Mouse (Mus musculus): ENCODE measurements at regions not wholly inside any gene's neighbourhood (a gene's known extent, or its start where the extent isn't known, plus 50 kb on each side); places are given as distances from the start of the nearest gene placed in this dataset.

GRCm38 (mm10) chr10:43777612-43778600, 123.6 kb downstream of the Qrsl1 start:
- 86% methylated on average over 28 of the region's 28 CpGs for WGBS

GRCm38 (mm10) chr10:43780571-43780970, 121.0 kb downstream of the Qrsl1 start:
- ATAC-seq (ENCODE audit: insufficient number of reproducible peaks, insufficient read depth, low FRiP score, low TSS enrichment): no peak

More at GRCm38 (mm10) chr10:43777612-43778600, 123.6 kb downstream of the Qrsl1 start:
- Histone ChIP-seq H3K27ac (no peak overlapping the region), H3K9me3 (peaks cover 5% of the 10 kb centered on the region; the same call in 1 of the 2 replicates), H3K36me3 (no peaks in the 10 kb centered on the region), H3K27me3 (no peaks in the 10 kb centered on the region), H3K4me1 (no peaks in the 10 kb centered on the region), H3K4me3 (no peak overlapping the region), H3K9ac (no peak overlapping the region), H3K4me2 (replicated peaks) (no peak overlapping the region)
- ATAC-seq (ENCODE audit: insufficient number of reproducible peaks, insufficient read depth, low FRiP score, low TSS enrichment): no peak

GRCm38 (mm10) chr10:43783304-43783703, 118.2 kb downstream of the Qrsl1 start:
- no peak overlapping the region for H3K4me3 ChIP-seq
- H3K27me3 ChIP-seq: no peaks in the 10 kb centered on the region
- ATAC-seq (ENCODE audit: insufficient number of reproducible peaks, insufficient read depth, low FRiP score, low TSS enrichment): no peak
- WGBS: 87% methylated on average over 3 of the region's 3 CpGs
- H3K9me3 ChIP-seq: peaks cover 9% of the 10 kb centered on the region; the same call in 1 of the 2 replicates
- H3K27ac ChIP-seq: no peak overlapping the region
- H3K36me3 ChIP-seq: no peaks in the 10 kb centered on the region
- H3K9ac ChIP-seq: no peak overlapping the region
- H3K4me1 ChIP-seq: no peaks in the 10 kb centered on the region
- no peak overlapping the region for H3K4me2 ChIP-seq (replicated peaks)

More at GRCm38 (mm10) chr10:43780571-43780970, 121.0 kb downstream of the Qrsl1 start:
- H3K9me3 ChIP-seq: peaks cover 9% of the 10 kb centered on the region; the same call in 1 of the 2 replicates
- no peaks in the 10 kb centered on the region for H3K27me3 ChIP-seq
- H3K36me3 ChIP-seq: no peaks in the 10 kb centered on the region
- H3K4me3 ChIP-seq: no peak overlapping the region
- H3K4me2 ChIP-seq (replicated peaks): no peak overlapping the region
- no peak overlapping the region for H3K9ac ChIP-seq
- 90% methylated on average over 4 of the region's 4 CpGs for WGBS
- H3K27ac ChIP-seq: no peak overlapping the region
- no peaks in the 10 kb centered on the region for H3K4me1 ChIP-seq

- 92% methylated on average over 4 of the region's 4 CpGs for WGBS
- H3K27ac ChIP-seq: no peak overlapping the region
- ATAC-seq (ENCODE audit: insufficient number of reproducible peaks, insufficient read depth, low FRiP score, low TSS enrichment): no peak
These were observed 110.8 kb downstream of the Qrsl1 start for GRCm38 (mm10) chr10:43790780-43791179.

GRCm38 (mm10) chr10:43791525-43792021, 110.0 kb downstream of the Qrsl1 start:
- Histone ChIP-seq H3K27me3 (no peaks in the 10 kb centered on the region), H3K27ac (no peak overlapping the region), H3K4me3 (no peak overlapping the region), H3K9me3 (no peaks in the 10 kb centered on the region), H3K4me2 (replicated peaks) (no peak overlapping the region), H3K9ac (no peak overlapping the region), H3K36me3 (no peaks in the 10 kb centered on the region), H3K4me1 (no peaks in the 10 kb centered on the region)
- 85% methylated on average over 4 of the region's 4 CpGs for WGBS
- no peak for ATAC-seq (ENCODE audit: insufficient number of reproducible peaks, insufficient read depth, low FRiP score, low TSS enrichment)

More at GRCm38 (mm10) chr10:43790780-43791179, 110.8 kb downstream of the Qrsl1 start:
- H3K4me2 ChIP-seq (replicated peaks): no peak overlapping the region
- no peak overlapping the region for H3K4me3 ChIP-seq
- H3K9ac ChIP-seq: no peak overlapping the region
- no peaks in the 10 kb centered on the region for H3K36me3 ChIP-seq
- no peaks in the 10 kb centered on the region for H3K9me3 ChIP-seq
- H3K27me3 ChIP-seq: no peaks in the 10 kb centered on the region
- no peaks in the 10 kb centered on the region for H3K4me1 ChIP-seq

GRCm38 (mm10) chr10:43792618-43793017, 108.9 kb downstream of the Qrsl1 start:
- H3K36me3 ChIP-seq: no peaks in the 10 kb centered on the region
- H3K27ac ChIP-seq: no peak overlapping the region
- no peaks in the 10 kb centered on the region for H3K27me3 ChIP-seq
- 85% methylated on average over 3 of the region's 3 CpGs for whole genome bisulfite sequencing
- no peak for ATAC-seq (ENCODE audit: insufficient number of reproducible peaks, insufficient read depth, low FRiP score, low TSS enrichment)
- no peak overlapping the region for H3K4me3 ChIP-seq
- no peak overlapping the region for H3K4me2 ChIP-seq (replicated peaks)
- no peaks in the 10 kb centered on the region for H3K4me1 ChIP-seq
- H3K9ac ChIP-seq: no peak overlapping the region
- H3K9me3 ChIP-seq: no peaks in the 10 kb centered on the region

- H3K4me3 ChIP-seq: no peak overlapping the region
- H3K27me3 ChIP-seq: no peaks in the 10 kb centered on the region
- no peak overlapping the region for H3K4me2 ChIP-seq (replicated peaks)
- ATAC-seq (ENCODE audit: insufficient number of reproducible peaks, insufficient read depth, low FRiP score, low TSS enrichment): no peak
- no peak overlapping the region for H3K27ac ChIP-seq
- H3K4me1 ChIP-seq: no peaks in the 10 kb centered on the region
- no peaks in the 10 kb centered on the region for H3K36me3 ChIP-seq
- no peaks in the 10 kb centered on the region for H3K9me3 ChIP-seq
- WGBS: 64% methylated on average over 9 of the region's 9 CpGs
- H3K9ac ChIP-seq: no peak overlapping the region
These were observed 107.0 kb downstream of the Qrsl1 start for GRCm38 (mm10) chr10:43794587-43794986.

GRCm38 (mm10) chr10:43800077-43800476, 101.5 kb downstream of the Qrsl1 start:
- Histone ChIP-seq H3K4me3 (no peak overlapping the region), H3K9ac (no peak overlapping the region), H3K27ac (no peak overlapping the region), H3K9me3 (no peaks in the 10 kb centered on the region), H3K36me3 (no peaks in the 10 kb centered on the region), H3K4me2 (replicated peaks) (no peak overlapping the region), H3K27me3 (no peaks in the 10 kb centered on the region), H3K4me1 (no peaks in the 10 kb centered on the region)
- no peak for ATAC-seq (ENCODE audit: insufficient number of reproducible peaks, insufficient read depth, low FRiP score, low TSS enrichment)
- WGBS: 83% methylated on average over 3 of the region's 3 CpGs

- Histone ChIP-seq H3K4me1 (no peaks in the 10 kb centered on the region), H3K9me3 (no peaks in the 10 kb centered on the region), H3K4me3 (no peak overlapping the region), H3K27me3 (no peaks in the 10 kb centered on the region), H3K4me2 (replicated peaks) (no peak overlapping the region), H3K9ac (no peak overlapping the region), H3K36me3 (no peaks in the 10 kb centered on the region), H3K27ac (no peak overlapping the region)
- ATAC-seq (ENCODE audit: insufficient number of reproducible peaks, insufficient read depth, low FRiP score, low TSS enrichment): no peak
- 72% methylated on average over 5 of the region's 5 CpGs for WGBS
These were observed 86.3 kb downstream of the Qrsl1 start for GRCm38 (mm10) chr10:43815291-43815690.

- no peaks in the 10 kb centered on the region for H3K36me3 ChIP-seq
- no peaks in the 10 kb centered on the region for H3K4me1 ChIP-seq
- 81% methylated on average over 9 of the region's 9 CpGs for WGBS
- no peaks in the 10 kb centered on the region for H3K27me3 ChIP-seq
- no peak overlapping the region for H3K4me2 ChIP-seq (replicated peaks)
- H3K27ac ChIP-seq: no peak overlapping the region
- H3K4me3 ChIP-seq: no peak overlapping the region
- no peaks in the 10 kb centered on the region for H3K9me3 ChIP-seq
- H3K9ac ChIP-seq: no peak overlapping the region
- no peak for ATAC-seq (ENCODE audit: insufficient number of reproducible peaks, insufficient read depth, low FRiP score, low TSS enrichment)
These were observed 83.9 kb downstream of the Qrsl1 start for GRCm38 (mm10) chr10:43817522-43818198.

GRCm38 (mm10) chr10:43818623-43819022, 82.9 kb downstream of the Qrsl1 start:
- no peaks in the 10 kb centered on the region for H3K27me3 ChIP-seq
- H3K27ac ChIP-seq: no peak overlapping the region
- ATAC-seq (ENCODE audit: insufficient number of reproducible peaks, insufficient read depth, low FRiP score, low TSS enrichment): no peak
- H3K4me1 ChIP-seq: no peaks in the 10 kb centered on the region
- H3K4me2 ChIP-seq (replicated peaks): no peak overlapping the region
- no peaks in the 10 kb centered on the region for H3K9me3 ChIP-seq
- H3K36me3 ChIP-seq: no peaks in the 10 kb centered on the region
- H3K9ac ChIP-seq: no peak overlapping the region
- no peak overlapping the region for H3K4me3 ChIP-seq
- WGBS: 86% methylated on average over 5 of the region's 5 CpGs
